ENCODE assay signal across 13 mouse cellular contexts in the genomic region with DNA sequence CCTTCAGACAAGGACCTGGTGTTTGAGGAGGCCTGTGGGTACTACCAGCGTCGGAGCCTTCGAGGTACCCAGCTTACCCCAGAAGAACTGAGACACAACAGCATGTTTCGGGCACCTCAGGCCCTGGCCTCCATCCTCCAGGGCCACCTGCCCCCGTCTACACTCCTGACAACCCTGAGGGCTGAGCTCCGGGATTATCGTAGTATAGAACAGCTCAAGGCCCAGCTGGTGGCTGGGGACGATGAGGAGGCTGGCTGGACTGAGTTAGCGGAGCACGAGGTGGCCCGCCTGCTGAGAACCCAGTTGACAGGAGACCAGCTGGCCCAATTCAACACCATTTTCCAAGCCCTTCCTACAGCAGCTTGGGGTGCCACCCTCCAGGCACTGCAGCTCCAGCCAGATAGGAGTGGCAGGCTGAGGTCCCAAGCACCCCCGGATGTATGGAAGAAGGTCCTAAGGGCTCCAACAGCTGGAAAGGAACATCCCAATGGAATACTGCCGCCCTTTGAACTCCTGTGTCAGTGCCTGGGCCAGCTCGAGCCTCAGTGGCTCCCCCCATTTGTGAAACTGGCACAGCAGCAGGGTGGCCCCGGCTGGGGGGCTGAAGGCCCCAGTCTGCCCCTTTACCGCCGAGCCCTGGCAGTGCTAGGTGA. TPM values are rescaled to one million over a fixed set of nuclear protein-coding genes. Genes with fewer than 3 reads are reported as not detected.
DNase-seq lines count a peak whose midpoint lies in the region; ATAC-seq and TF ChIP-seq lines count a peak whose summit lies in the region.
"Had no signal": no experiment of that assay in that cellular context is flagged by ENCODE, and none has a peak within 500 bp of the region (broad histone marks: within the 10 kb centered on the region; RNA-seq: fewer than 3 reads in every experiment).

No protein-coding gene starts in this region.

- H3K27ac ChIP-seq in hindbrain, postnatal 0 days, result no peak overlapping the region
- no peak overlapping the region for H3K27ac ChIP-seq in hindbrain, embryonic 16.5 days (ENCODE audit: low read depth, low read length)
- no peak overlapping the region for H3K27ac ChIP-seq in midbrain, embryonic 16.5 days (ENCODE audit: low read length)
- no peak overlapping the region for H3K27ac ChIP-seq in midbrain, postnatal 0 days (ENCODE audit: low read depth, low read length)
- H3K27ac ChIP-seq: midbrain, embryonic 12.5 days had no signal

- 70% methylated on average over 17 of the region's 17 CpGs for WGBS in hindbrain, postnatal 0 days
- WGBS in hindbrain, embryonic 16.5 days, result 64% methylated on average over 17 of the region's 17 CpGs
- WGBS in midbrain, embryonic 16.5 days, result 69% methylated on average over 17 of the region's 17 CpGs
- 63% methylated on average over 17 of the region's 17 CpGs for WGBS in midbrain, postnatal 0 days

- no peaks in the 10 kb centered on the region for H3K27me3 ChIP-seq in hindbrain, postnatal 0 days (ENCODE audit: insufficient read depth, low read length)
- no peaks in the 10 kb centered on the region; the same call in 1 of the 2 replicates for H3K27me3 ChIP-seq in hindbrain, embryonic 16.5 days (replicated peaks; ENCODE audit: control insufficient read depth, insufficient read depth, low read length)
- peaks cover 10% of the 10 kb centered on the region for H3K27me3 ChIP-seq in midbrain, embryonic 16.5 days (ENCODE audit: control insufficient read depth, insufficient read depth, low read depth, low read length)
- 0 out of 2 replicates have a peak, but pooled peaks cover 8% of the 10 kb centered on the region for H3K27me3 ChIP-seq in midbrain, postnatal 0 days (ENCODE audit: insufficient read depth, low read length)
- H3K27me3 ChIP-seq: Patski had no signal

- no peaks in the 10 kb centered on the region for H3K36me3 ChIP-seq in hindbrain, postnatal 0 days (ENCODE audit: insufficient read depth, low read length)
- no peaks in the 10 kb centered on the region for H3K36me3 ChIP-seq in hindbrain, embryonic 16.5 days (ENCODE audit: control insufficient read depth, insufficient read depth, low read length)
- H3K36me3 ChIP-seq in midbrain, embryonic 16.5 days (ENCODE audit: control insufficient read depth, insufficient read depth, low read length), result no peaks in the 10 kb centered on the region
- H3K36me3 ChIP-seq in midbrain, postnatal 0 days (ENCODE audit: insufficient read depth, low read length), result no peaks in the 10 kb centered on the region
- H3K36me3 ChIP-seq: midbrain, embryonic 12.5 days had no signal

- no peak overlapping the region for H3K9ac ChIP-seq in hindbrain, postnatal 0 days (replicated peaks; ENCODE audit: low read length)
- no peak overlapping the region for H3K9ac ChIP-seq in hindbrain, embryonic 16.5 days (ENCODE audit: low read depth, low read length)
- H3K9ac ChIP-seq in midbrain, embryonic 16.5 days (ENCODE audit: low read depth, low read length), result no peak overlapping the region
- H3K9ac ChIP-seq in midbrain, postnatal 0 days (replicated peaks; ENCODE audit: low read length, poor library complexity, severe bottlenecking), result no peak overlapping the region
- H3K9ac ChIP-seq: midbrain, embryonic 12.5 days had no signal

- no peak overlapping the region for H3K4me2 ChIP-seq in hindbrain, postnatal 0 days (ENCODE audit: low read depth, low read length)
- no peak overlapping the region for H3K4me2 ChIP-seq in hindbrain, embryonic 16.5 days (ENCODE audit: low read length)
- H3K4me2 ChIP-seq in midbrain, embryonic 16.5 days (ENCODE audit: low read length), result no peak overlapping the region
- H3K4me2 ChIP-seq in midbrain, postnatal 0 days (ENCODE audit: low read depth, low read length, poor library complexity, severe bottlenecking), result no peak overlapping the region

- H3K9me3 ChIP-seq in hindbrain, postnatal 0 days (ENCODE audit: low read length), result no peaks in the 10 kb centered on the region
- H3K9me3 ChIP-seq in hindbrain, embryonic 16.5 days (ENCODE audit: control insufficient read depth, low read length), result no peaks in the 10 kb centered on the region
- no peaks in the 10 kb centered on the region; the same call in 1 of the 2 replicates for H3K9me3 ChIP-seq in midbrain, embryonic 16.5 days (replicated peaks; ENCODE audit: control insufficient read depth, low read length, poor library complexity, severe bottlenecking)
- no peaks in the 10 kb centered on the region for H3K9me3 ChIP-seq in midbrain, postnatal 0 days (ENCODE audit: low read length)
- H3K9me3 ChIP-seq: midbrain, embryonic 12.5 days had no signal

- DNase-seq in cerebellum, adult 18-20 months, result peak; percentile 11 to 13
- DNase-seq in cerebellum, postnatal 4 days (ENCODE audit: low spot score in 2 of 2), result no peak
- no peak for DNase-seq in hindbrain, postnatal 0 days (ENCODE audit: low spot score)
- no peak for DNase-seq in midbrain, postnatal 0 days (ENCODE audit: low spot score)
- no peak for DNase-seq in spleen, adult 18-20 months
- no peak for DNase-seq in gastrocnemius, postnatal 4 days (ENCODE audit: low spot score in 2 of 2)
- DNase-seq: heart, adult 18-20 months; kidney, adult 2 months; lung, adult 18-20 months had no signal

- peaks cover 6% of the 10 kb centered on the region; the same call in 1 of the 2 replicates for H3K4me1 ChIP-seq in hindbrain, postnatal 0 days (ENCODE audit: insufficient read depth, low read length)
- peaks cover 3% of the 10 kb centered on the region; the same call in 1 of the 2 replicates for H3K4me1 ChIP-seq in hindbrain, embryonic 16.5 days (ENCODE audit: control insufficient read depth, insufficient read depth, low read depth, low read length)
- peaks cover 11% of the 10 kb centered on the region; the same call in 1 of the 2 replicates for H3K4me1 ChIP-seq in midbrain, embryonic 16.5 days (ENCODE audit: control insufficient read depth, insufficient read depth, low read length)
- 0 out of 2 replicates have a peak, but pooled peaks cover 5% of the 10 kb centered on the region for H3K4me1 ChIP-seq in midbrain, postnatal 0 days (ENCODE audit: insufficient read depth, low read length)

- TF ChIP-seq CTCF in hindbrain, postnatal 0 days (IDR thresholded peaks at IDR 0.05; ENCODE audit: low read depth), result no peak
- TF ChIP-seq CTCF in midbrain, postnatal 0 days (IDR thresholded peaks at IDR 0.05), result no peak

- ATAC-seq in hindbrain, postnatal 0 days, result peak; percentile 17; the same call in 1 of the 2 replicates
- ATAC-seq in hindbrain, embryonic 16.5 days, result no peak
- ATAC-seq in midbrain, embryonic 16.5 days, result peak; percentile 21; the same call in 1 of the 2 replicates
- ATAC-seq in midbrain, postnatal 0 days (ENCODE audit: low FRiP score), result no peak
- ATAC-seq: Patski had no signal

- no peak overlapping the region for H3K4me3 ChIP-seq in hindbrain, postnatal 0 days (ENCODE audit: low read length)
- H3K4me3 ChIP-seq in hindbrain, embryonic 16.5 days (ENCODE audit: low read length), result no peak overlapping the region
- H3K4me3 ChIP-seq in midbrain, embryonic 16.5 days (ENCODE audit: low read depth, low read length), result no peak overlapping the region
- H3K4me3 ChIP-seq in midbrain, postnatal 0 days (ENCODE audit: low read depth, low read length), result no peak overlapping the region

RNA-seq across cellular contexts. Expression of a gene that starts 1.6 kb away (rescaled TPM):
- total RNA-seq in hindbrain, postnatal 0 days (2014; rRNA removed), result 10.6 and 13.1 TPM in 2 replicates
- 4.7 TPM in 2 replicates for polyA plus RNA-seq in hindbrain, postnatal 0 days (2015; fragmentation: Nextera tagmentation; extraction: Ambion mirVana)
- 6.1 and 7.2 TPM in 2 replicates for polyA plus RNA-seq in hindbrain, embryonic 16.5 days (2015; fragmentation: Nextera tagmentation; extraction: Ambion mirVana)
- 4.0 and 5.7 TPM in 2 replicates for polyA plus RNA-seq in midbrain, embryonic 16.5 days (2015; fragmentation: Nextera tagmentation; extraction: Ambion mirVana)
- 8.9 and 9.4 TPM in 2 replicates for total RNA-seq in midbrain, postnatal 0 days (2014; rRNA removed)
- 3.9 and 4.6 TPM in 2 replicates for polyA plus RNA-seq in midbrain, postnatal 0 days (2015; fragmentation: Nextera tagmentation; extraction: Ambion mirVana)
- 1 to 10 TPM; 4.9 to 5.5 TPM for total RNA-seq in gastrocnemius, postnatal 4 days (2021)

RNA-seq across cellular contexts. Expression of a gene that starts 6.7 kb away (rescaled TPM):
- 17.5 and 19.1 TPM in 2 replicates for total RNA-seq in hindbrain, postnatal 0 days (2014; rRNA removed)
- 15.0 and 16.5 TPM in 2 replicates for polyA plus RNA-seq in hindbrain, postnatal 0 days (2015; fragmentation: Nextera tagmentation; extraction: Ambion mirVana)
- polyA plus RNA-seq in hindbrain, embryonic 16.5 days (2015; fragmentation: Nextera tagmentation; extraction: Ambion mirVana), result 21.4 and 22.6 TPM in 2 replicates
- 23.4 and 25.6 TPM in 2 replicates for polyA plus RNA-seq in midbrain, embryonic 16.5 days (2015; fragmentation: Nextera tagmentation; extraction: Ambion mirVana)
- 17.4 and 18.9 TPM in 2 replicates for total RNA-seq in midbrain, postnatal 0 days (2014; rRNA removed)
- 18.1 and 20.1 TPM in 2 replicates for polyA plus RNA-seq in midbrain, postnatal 0 days (2015; fragmentation: Nextera tagmentation; extraction: Ambion mirVana)
- total RNA-seq in gastrocnemius, postnatal 4 days (2021), result 10 to 100 TPM; 16.0 to 19.0 TPM

RNA-seq across cellular contexts. Expression of a gene that starts 39.7 kb away (rescaled TPM):
- 9.3 and 25.0 TPM in 2 replicates for total RNA-seq in hindbrain, postnatal 0 days (2014; rRNA removed)
- polyA plus RNA-seq in hindbrain, postnatal 0 days (2015; fragmentation: Nextera tagmentation; extraction: Ambion mirVana), result 7.9 and 9.0 TPM in 2 replicates
- polyA plus RNA-seq in hindbrain, embryonic 16.5 days (2015; fragmentation: Nextera tagmentation; extraction: Ambion mirVana), result 15.4 and 22.5 TPM in 2 replicates
- polyA plus RNA-seq in midbrain, embryonic 16.5 days (2015; fragmentation: Nextera tagmentation; extraction: Ambion mirVana), result 19.9 and 20.0 TPM in 2 replicates
- 9.9 and 10.4 TPM in 2 replicates for total RNA-seq in midbrain, postnatal 0 days (2014; rRNA removed)
- polyA plus RNA-seq in midbrain, postnatal 0 days (2015; fragmentation: Nextera tagmentation; extraction: Ambion mirVana), result 8.8 and 9.8 TPM in 2 replicates
- total RNA-seq in gastrocnemius, postnatal 4 days (2021), result 10 to 100 TPM; 35.3 to 43.9 TPM

RNA-seq across cellular contexts. Expression of a gene that starts 40.1 kb away (rescaled TPM):
- total RNA-seq in hindbrain, postnatal 0 days (2014; rRNA removed), result 139 and 140 TPM in 2 replicates
- polyA plus RNA-seq in hindbrain, postnatal 0 days (2015; fragmentation: Nextera tagmentation; extraction: Ambion mirVana), result 76.8 and 83.0 TPM in 2 replicates
- polyA plus RNA-seq in hindbrain, embryonic 16.5 days (2015; fragmentation: Nextera tagmentation; extraction: Ambion mirVana), result 50.6 and 88.5 TPM in 2 replicates
- polyA plus RNA-seq in midbrain, embryonic 16.5 days (2015; fragmentation: Nextera tagmentation; extraction: Ambion mirVana), result 88.1 and 107 TPM in 2 replicates
- total RNA-seq in midbrain, postnatal 0 days (2014; rRNA removed), result 121 and 139 TPM in 2 replicates
- polyA plus RNA-seq in midbrain, postnatal 0 days (2015; fragmentation: Nextera tagmentation; extraction: Ambion mirVana), result 83.7 and 84.5 TPM in 2 replicates
- 10 to 100 TPM; 75.3 to 85.3 TPM for total RNA-seq in gastrocnemius, postnatal 4 days (2021)

Comparison
In these comparisons a context has a peak if more than half of its experiments do, and no peak if none do; other contexts are left out.
1. DNase-seq: peak in cerebellum, adult 18-20 months (2 of 2); none in cerebellum, postnatal 4 days (0 of 2), hindbrain, postnatal 0 days (single experiment), midbrain, postnatal 0 days (single experiment), spleen, adult 18-20 months (0 of 2) and gastrocnemius, postnatal 4 days (0 of 2).
2. ATAC-seq: peak in hindbrain, postnatal 0 days (single experiment) and midbrain, embryonic 16.5 days (single experiment); none in hindbrain, embryonic 16.5 days (single experiment) and midbrain, postnatal 0 days (single experiment).